Mouse (Mus musculus) lung, postnatal 0 days (tissue): ENCODE measurements around the gene Tns3.

Source experiments
- CTCF ChIP-seq: IDR thresholded peaks from 2 replicates; pipeline ENCODE4 v1.5.1; 2016; ENCODE audit warnings: antibody characterized with exemption, mild to moderate bottlenecking
- EP300 ChIP-seq: IDR thresholded peaks from 2 replicates; pipeline ENCODE4 v1.6.1; 2016; ENCODE audit warnings: antibody characterized with exemption, mild to moderate bottlenecking, control low read depth

DNA sequence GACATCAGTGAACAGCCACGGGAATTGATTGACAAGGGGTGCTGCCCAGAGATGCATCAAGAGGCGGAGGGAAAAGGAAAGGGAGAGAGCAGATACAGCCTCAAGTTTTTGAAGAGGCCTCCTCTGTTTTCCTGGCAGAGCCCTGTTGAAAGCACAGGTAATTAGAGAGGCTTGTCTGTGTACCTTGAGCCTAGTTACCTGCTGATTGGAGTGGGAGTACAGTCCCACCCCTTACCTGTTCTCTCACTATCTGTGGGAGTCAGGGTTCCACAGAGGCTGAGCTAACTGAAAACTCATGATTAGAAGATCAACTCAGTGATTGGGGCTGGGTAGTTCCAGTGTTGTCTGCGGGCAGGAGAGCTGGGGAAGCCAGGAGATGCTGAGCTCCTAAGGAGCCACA is 22.2 kb upstream of the Tns3 start:
- TF ChIP-seq CTCF (no peak), EP300 (no peak)
